Mouse (Mus musculus): ENCODE results near the gene A430005L14Rik. TPM values are rescaled to one million over a fixed set of nuclear protein-coding genes. Genes with fewer than 3 reads are reported as not detected.
"Not testable (repeated sequence)": the region's sequence is repeated elsewhere in the genome, so short reads cannot be mapped to it uniquely, and the experiment has no call there.

The A430005L14Rik gene
- 52.8 and 56.6 TPM in 2 replicates for polyA plus RNA-seq (2015; fragmentation: Nextera tagmentation; extraction: Ambion mirVana)

DNA sequence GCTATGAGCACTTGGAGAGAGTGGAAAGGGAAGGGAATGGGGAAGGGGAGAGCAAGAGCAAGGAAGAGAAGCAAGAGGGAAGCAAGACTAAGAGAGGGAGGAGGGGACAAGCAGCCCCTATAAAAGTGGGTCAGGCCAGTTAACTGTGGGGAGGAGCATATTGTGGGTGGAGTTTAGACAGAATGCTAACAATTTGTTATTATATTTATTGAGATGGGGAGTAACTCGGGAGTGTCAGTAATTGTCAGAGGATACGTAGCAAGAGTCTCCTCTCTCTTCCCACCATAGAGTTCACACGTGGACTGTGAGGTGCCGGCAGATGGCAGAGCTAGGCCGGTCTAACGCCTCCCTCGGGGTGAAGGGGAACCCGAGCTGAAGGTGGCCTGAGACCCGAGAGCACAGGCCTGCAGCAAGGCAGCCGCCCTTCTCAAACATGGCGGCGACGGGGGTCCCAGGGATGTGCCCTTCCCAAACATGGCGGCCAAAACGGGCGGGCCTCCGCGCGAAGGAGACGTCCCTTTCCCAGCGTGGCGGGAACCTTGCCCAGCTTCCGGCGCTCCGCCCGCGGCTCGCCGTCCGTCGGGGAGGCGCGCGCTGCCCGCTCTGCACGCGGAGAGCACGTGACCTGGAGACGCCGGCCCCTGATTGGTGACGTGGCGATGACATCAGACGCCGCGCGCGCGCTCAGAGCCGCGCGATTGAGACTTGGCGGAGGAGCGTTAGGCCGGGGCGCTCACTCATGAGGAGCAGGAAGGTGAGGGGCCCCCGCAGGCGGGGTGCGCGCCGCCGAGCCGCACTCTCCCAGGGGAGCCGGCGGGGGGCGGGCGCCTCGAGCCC lies at the start of gene A430005L14Rik:
Gene A430005L14Rik, plus strand, starts transcription at position 669 of the 837 bp plus-strand sequence.
- 2% methylated on average over 54 of the region's 67 CpGs for WGBS
- H3K9ac ChIP-seq (replicated peaks) = peak within 1 kb of the TSS; percentile 91
- H3K27me3 ChIP-seq (replicated peaks) = no peaks in the 10 kb centered on the region
- peak within 1 kb of the TSS; percentile 90 for H3K27ac ChIP-seq (replicated peaks)
- peak within 1 kb of the TSS; percentile 76 for H3K4me3 ChIP-seq (replicated peaks)
- H3K4me2 ChIP-seq = peak within 1 kb of the TSS; percentile 85
- peaks cover 21% of the 10 kb centered on the region for H3K4me1 ChIP-seq
- H3K36me3 ChIP-seq = peaks cover 24% of the 10 kb centered on the region
- no peaks in the 10 kb centered on the region for H3K9me3 ChIP-seq (replicated peaks)
- ATAC-seq (ENCODE audit: low FRiP score) = peak; percentile 95

DNA sequence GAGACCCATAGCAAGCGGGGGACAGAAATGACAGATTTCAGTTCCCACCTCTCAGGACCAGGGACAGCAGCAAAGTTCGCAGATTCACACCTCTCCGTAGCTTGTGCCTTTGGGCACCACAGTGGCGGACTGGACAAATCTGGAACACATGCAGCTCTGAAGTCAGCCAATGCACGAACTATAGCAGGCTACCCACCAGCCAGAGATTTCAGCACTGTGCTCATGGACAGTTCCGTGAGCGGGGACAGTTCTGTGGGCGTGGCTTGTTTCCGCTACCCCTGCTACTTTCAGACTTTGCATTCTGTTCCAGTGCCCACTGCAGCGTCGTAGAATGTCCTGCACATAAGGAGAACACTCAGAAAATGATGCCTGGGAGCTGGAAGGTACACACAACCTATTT lies 49.5 kb upstream of the A430005L14Rik start:
- no peak for ATAC-seq (ENCODE audit: low FRiP score)

DNA sequence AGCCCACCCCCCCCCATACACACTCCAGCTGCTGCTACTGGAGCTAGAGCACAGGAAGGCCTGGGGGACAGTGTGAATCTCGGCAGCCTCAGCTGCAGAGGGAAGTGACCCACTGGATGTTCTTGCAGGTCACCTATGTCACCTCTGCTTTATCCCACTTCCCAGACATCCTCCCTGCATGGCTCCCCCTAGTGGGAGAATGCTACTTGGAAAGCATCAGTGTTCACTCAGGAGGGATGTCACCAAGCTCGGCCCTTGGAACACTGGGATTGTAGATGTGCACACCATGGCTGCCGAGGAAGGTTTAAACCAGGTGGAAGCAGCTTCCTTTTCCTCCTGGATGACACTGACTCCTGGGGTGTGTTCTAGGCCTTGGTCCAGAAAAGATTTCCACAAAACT lies 43.4 kb upstream of the A430005L14Rik start:
- H3K4me3 ChIP-seq (replicated peaks) = no peak overlapping the region
- H3K4me1 ChIP-seq = 0 out of 2 replicates have a peak, but pooled peaks cover 6% of the 10 kb centered on the region
- H3K27me3 ChIP-seq (replicated peaks) = 0 out of 2 replicates have a peak, but pooled peaks cover 1% of the 10 kb centered on the region
- no peaks in the 10 kb centered on the region for H3K9me3 ChIP-seq (replicated peaks)
- WGBS = 58% methylated on average over 3 of the region's 3 CpGs
- no peak overlapping the region for H3K4me2 ChIP-seq
- H3K9ac ChIP-seq (replicated peaks) = no peak overlapping the region
- H3K36me3 ChIP-seq = no peaks in the 10 kb centered on the region
- no peak overlapping the region for H3K27ac ChIP-seq (replicated peaks)
- no peak for ATAC-seq (ENCODE audit: low FRiP score)

More for the DNA sequence above, 49.5 kb upstream of the A430005L14Rik start:
- H3K4me1 ChIP-seq = peaks cover 13% of the 10 kb centered on the region; the same call in 1 of the 2 replicates
- H3K9ac ChIP-seq (replicated peaks) = no peak overlapping the region
- no peaks in the 10 kb centered on the region for H3K9me3 ChIP-seq (replicated peaks)
- no peak overlapping the region for H3K4me3 ChIP-seq (replicated peaks)
- no peak overlapping the region for H3K27ac ChIP-seq (replicated peaks)
- no peak overlapping the region for H3K4me2 ChIP-seq
- 26% methylated on average over 11 of the region's 11 CpGs for WGBS
- 0 out of 2 replicates have a peak, but pooled peaks cover 5% of the 10 kb centered on the region for H3K27me3 ChIP-seq (replicated peaks)
- H3K36me3 ChIP-seq = no peaks in the 10 kb centered on the region

DNA sequence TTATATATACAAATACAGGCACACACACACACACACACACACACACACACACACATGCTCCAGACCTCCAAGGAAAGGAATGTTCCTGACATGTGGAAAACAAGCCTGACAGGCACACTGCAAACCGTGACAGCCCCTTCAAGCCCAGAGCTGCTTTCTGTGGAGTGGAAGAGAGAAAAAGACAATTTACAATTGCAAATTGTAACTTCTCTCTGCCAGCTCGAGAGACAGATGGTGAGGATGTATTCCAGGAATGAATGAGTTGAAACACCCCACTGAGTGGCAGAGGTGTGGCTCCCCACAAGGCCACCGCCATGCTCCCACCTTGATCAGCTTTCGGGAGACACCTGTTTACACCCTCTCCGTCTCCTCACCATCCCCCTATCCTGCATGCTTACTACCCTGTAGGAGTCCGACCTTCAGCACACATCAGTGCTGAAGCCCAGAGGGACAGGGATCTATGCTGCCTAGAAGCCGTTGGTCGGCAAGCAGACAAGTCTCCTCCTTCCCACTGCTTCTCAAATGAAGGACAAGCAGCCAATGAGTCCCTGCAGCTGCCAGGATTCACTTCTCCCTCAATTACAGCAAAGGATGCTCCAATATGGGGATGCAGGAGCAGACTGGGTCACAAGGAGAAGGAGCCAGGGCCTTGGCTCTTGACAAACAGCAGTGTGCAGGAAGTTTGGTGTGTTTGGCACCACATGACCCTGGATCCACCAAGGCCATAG lies 39.1 kb upstream of the A430005L14Rik start:
- H3K27me3 ChIP-seq (replicated peaks) = no peaks in the 10 kb centered on the region
- no peaks in the 10 kb centered on the region for H3K36me3 ChIP-seq
- H3K4me3 ChIP-seq (replicated peaks) = no peak overlapping the region
- WGBS = 49% methylated on average over 8 of the region's 8 CpGs
- peaks cover 19% of the 10 kb centered on the region; the same call in 1 of the 2 replicates for H3K4me1 ChIP-seq
- H3K4me2 ChIP-seq = no peak overlapping the region
- H3K27ac ChIP-seq (replicated peaks) = 0 out of 2 replicates have a peak overlapping the region, but pooled peaks have one; percentile 28
- ATAC-seq (ENCODE audit: low FRiP score) = no peak
- H3K9me3 ChIP-seq (replicated peaks) = no peaks in the 10 kb centered on the region
- no peak overlapping the region for H3K9ac ChIP-seq (replicated peaks)

DNA sequence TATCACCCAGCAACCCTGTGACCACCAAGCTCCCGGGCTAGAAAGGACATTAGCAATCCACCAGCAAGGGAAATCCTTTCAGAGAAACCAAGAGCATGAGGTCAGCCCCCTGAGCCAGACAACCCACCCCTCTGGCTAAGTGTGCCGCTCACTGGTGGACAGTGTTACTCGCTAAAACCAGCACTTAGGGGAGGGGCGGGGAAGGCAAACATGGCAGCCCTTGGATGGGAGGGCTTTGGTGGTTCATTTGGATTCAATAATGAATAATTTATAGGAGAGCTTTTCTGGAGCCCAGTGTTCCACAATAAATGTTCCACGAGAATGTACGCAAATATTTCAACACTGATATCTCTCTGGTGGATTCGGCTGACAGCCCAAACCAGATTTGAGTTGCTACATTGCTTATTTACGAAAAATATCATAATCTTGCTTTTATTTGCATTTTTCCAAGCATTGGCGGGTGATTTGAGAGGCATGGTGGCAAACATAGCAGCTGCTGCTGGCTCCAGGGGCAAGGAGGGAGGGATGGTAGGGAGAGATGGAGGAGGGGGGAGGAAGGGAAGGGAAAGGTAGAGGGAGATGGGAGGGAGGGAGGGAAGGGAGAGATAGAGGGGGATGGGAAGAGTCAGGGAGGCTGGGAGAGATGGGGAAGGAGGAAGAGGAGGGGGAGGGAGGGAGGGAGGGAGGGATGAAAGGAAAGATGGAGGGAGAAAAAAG lies 36.4 kb upstream of the A430005L14Rik start:
- H3K36me3 ChIP-seq = no peaks in the 10 kb centered on the region
- H3K4me1 ChIP-seq = peaks cover 19% of the 10 kb centered on the region; the same call in 1 of the 2 replicates
- WGBS = 47% methylated on average over 9 of the region's 9 CpGs
- no peak overlapping the region for H3K9ac ChIP-seq (replicated peaks)
- no peak overlapping the region for H3K4me3 ChIP-seq (replicated peaks)
- H3K9me3 ChIP-seq (replicated peaks) = no peaks in the 10 kb centered on the region
- no peaks in the 10 kb centered on the region for H3K27me3 ChIP-seq (replicated peaks)
- H3K4me2 ChIP-seq = no peak overlapping the region
- ATAC-seq (ENCODE audit: low FRiP score) = no peak
- peak overlapping the region; percentile 33; the same call in 1 of the 2 replicates for H3K27ac ChIP-seq (replicated peaks)

DNA sequence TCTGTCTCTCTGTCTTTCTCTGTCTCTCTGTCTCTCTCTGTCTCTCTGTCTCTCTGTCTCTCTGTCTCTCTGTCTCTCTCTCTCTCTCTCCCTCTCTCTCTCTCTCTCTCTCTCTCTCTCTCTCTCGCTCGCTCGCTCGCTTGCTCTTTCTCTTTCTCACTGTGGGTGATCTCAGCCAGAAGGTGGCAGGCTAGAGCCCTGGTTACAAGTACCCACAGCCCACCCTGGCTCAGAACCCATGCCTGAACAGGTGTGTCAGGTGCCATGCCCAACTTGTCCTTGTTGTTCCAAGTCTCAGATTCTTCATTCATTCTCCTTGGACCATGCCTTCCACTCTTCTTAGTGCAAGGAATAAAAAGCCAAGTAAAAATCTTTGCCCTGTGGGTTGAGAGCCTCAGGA lies 34.9 kb upstream of the A430005L14Rik start:
- H3K27ac ChIP-seq (replicated peaks); ATAC-seq (ENCODE audit: low FRiP score); H3K27me3 ChIP-seq (replicated peaks); H3K9me3 ChIP-seq (replicated peaks); H3K4me3 ChIP-seq (replicated peaks); H3K36me3 ChIP-seq; H3K9ac ChIP-seq (replicated peaks); H3K4me2 ChIP-seq: not testable (repeated sequence)
- 49% methylated on average over 4 of the region's 4 CpGs for WGBS
- peaks cover 19% of the 10 kb centered on the region; the same call in 1 of the 2 replicates for H3K4me1 ChIP-seq

DNA sequence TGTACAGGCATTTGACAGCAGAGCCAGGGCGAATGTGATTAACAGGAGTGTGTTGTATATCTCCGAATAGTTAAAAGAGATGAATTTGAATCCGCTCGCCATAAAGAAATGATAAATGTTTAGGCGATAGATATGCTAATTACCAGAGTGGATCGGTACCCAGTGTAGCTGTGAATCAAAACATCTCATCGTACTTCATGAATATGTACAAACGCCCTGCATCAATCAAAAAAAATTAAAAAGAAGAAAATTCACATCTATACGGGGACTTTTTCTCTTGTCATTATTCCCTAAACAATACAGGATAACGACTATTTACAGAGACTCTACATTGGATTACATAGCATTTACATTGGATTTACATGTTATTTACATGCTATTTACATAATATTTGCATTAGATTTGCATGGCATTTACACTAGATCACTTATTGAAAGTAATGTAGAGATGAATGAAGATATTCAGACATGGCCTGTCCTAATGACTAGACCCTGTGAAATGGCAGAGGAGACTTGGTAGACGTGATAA lies 28.2 kb upstream of the A430005L14Rik start:
- Histone ChIP-seq H3K9me3 (replicated peaks) (no peaks in the 10 kb centered on the region), H3K4me3 (replicated peaks) (no peak overlapping the region), H3K4me2 (no peak overlapping the region), H3K4me1 (no peaks in the 10 kb centered on the region), H3K9ac (replicated peaks) (no peak overlapping the region), H3K36me3 (no peaks in the 10 kb centered on the region), H3K27me3 (replicated peaks) (no peaks in the 10 kb centered on the region), H3K27ac (replicated peaks) (no peak overlapping the region)
- WGBS = 57% methylated on average over 11 of the region's 11 CpGs
- no peak for ATAC-seq (ENCODE audit: low FRiP score)

DNA sequence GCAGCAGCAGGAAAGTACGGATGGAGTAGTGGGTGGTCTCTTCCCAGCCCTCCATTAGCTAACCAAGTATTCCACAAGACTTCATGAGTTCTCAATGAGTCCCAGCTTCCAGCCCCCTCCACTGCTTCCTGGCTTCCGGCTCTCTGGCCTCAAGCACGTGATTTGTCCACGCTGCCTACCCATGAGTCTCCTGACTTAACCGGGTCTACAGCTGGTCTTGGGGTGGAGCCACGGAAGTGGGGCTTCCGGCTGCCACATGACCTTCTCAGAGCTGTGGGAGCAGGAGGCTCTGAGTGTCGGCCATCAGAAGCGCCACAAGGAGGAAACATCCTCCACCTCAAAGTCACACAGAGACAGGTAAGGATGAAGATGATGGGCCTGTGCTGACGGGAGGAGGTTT lies 27.6 kb upstream of the A430005L14Rik start:
- Histone ChIP-seq H3K9ac (replicated peaks) (no peak overlapping the region), H3K27ac (replicated peaks) (no peak overlapping the region), H3K36me3 (no peaks in the 10 kb centered on the region), H3K27me3 (replicated peaks) (no peaks in the 10 kb centered on the region), H3K4me1 (no peaks in the 10 kb centered on the region), H3K9me3 (replicated peaks) (no peaks in the 10 kb centered on the region), H3K4me2 (no peak overlapping the region), H3K4me3 (replicated peaks) (no peak overlapping the region)
- no peak for ATAC-seq (ENCODE audit: low FRiP score)
- 71% methylated on average over 10 of the region's 10 CpGs for WGBS

DNA sequence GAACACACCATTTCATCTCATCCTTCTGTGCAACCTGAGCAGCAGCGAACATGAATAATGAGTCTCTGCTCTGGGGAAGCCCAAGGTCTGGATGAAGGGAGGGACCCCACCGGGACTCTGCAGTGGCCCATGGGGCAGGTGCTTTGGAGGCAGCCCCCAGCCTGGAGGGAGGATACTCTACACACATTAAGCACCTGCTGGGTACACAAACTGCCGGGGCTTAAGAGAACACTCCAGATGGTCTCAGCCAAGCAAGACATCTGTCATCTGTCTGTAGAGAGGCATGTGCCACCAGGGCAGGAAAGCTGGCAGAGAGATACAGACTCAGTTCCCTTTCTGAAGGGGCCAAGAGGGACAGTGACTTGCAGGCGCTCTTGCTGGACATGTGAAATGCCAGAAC lies 27.1 kb upstream of the A430005L14Rik start:
- Histone ChIP-seq H3K4me2 (no peak overlapping the region), H3K27ac (replicated peaks) (no peak overlapping the region), H3K9me3 (replicated peaks) (no peaks in the 10 kb centered on the region), H3K9ac (replicated peaks) (no peak overlapping the region), H3K36me3 (no peaks in the 10 kb centered on the region), H3K4me3 (replicated peaks) (no peak overlapping the region), H3K4me1 (no peaks in the 10 kb centered on the region), H3K27me3 (replicated peaks) (no peaks in the 10 kb centered on the region)
- ATAC-seq (ENCODE audit: low FRiP score) = no peak
- WGBS = 60% methylated on average over 4 of the region's 4 CpGs

DNA sequence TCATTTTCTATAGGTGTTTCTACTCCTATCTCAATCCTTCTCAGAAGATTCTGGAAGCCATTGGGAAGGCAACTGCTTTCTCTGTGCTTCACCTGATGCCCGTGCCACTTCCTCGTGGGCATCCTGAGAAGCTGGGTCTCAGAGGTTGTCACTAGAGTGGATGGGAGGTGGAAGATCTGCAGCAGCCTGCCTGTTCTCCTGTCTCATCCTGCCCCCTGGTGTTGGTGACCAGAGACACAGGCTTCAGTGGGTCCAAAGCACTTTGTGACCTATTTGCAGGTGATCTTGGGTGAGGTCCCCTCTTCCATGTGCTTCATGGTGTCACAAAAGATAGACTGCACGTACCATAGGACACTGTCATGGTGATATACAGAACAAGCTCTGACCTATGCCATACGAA lies 13.8 kb upstream of the A430005L14Rik start:
- no peaks in the 10 kb centered on the region for H3K9me3 ChIP-seq (replicated peaks)
- H3K27me3 ChIP-seq (replicated peaks) = peaks cover 7% of the 10 kb centered on the region; the same call in 1 of the 2 replicates
- H3K36me3 ChIP-seq = no peaks in the 10 kb centered on the region
- H3K4me1 ChIP-seq = peaks cover 20% of the 10 kb centered on the region
- ATAC-seq (ENCODE audit: low FRiP score) = no peak
- H3K4me3 ChIP-seq (replicated peaks) = no peak overlapping the region
- H3K9ac ChIP-seq (replicated peaks) = no peak overlapping the region
- H3K27ac ChIP-seq (replicated peaks) = no peak overlapping the region
- WGBS = 53% methylated on average over 4 of the region's 4 CpGs
- no peak overlapping the region for H3K4me2 ChIP-seq

DNA sequence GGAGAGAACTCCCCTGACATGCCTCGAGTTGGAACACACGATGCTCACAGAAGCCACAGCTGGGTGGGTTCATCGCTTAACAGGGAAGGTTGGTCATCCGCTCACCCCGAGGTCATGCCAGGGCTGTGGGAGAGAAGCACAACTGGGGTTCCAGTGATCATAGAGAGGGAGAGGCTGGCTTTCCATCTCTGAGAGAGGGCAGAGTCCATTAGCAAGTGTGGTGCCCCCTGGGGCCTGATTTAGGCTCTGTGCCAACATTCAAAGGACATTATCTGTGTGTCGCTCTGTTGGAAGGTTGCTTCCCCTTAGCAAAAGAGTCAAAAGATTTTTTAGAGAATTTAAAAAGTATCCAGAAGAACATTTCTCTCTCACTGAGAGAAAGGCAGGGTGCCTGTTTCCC lies 12.8 kb upstream of the A430005L14Rik start:
- H3K4me3 ChIP-seq (replicated peaks) = no peak overlapping the region
- H3K27ac ChIP-seq (replicated peaks) = no peak overlapping the region
- no peak overlapping the region for H3K9ac ChIP-seq (replicated peaks)
- no peak overlapping the region for H3K4me2 ChIP-seq
- no peaks in the 10 kb centered on the region for H3K36me3 ChIP-seq
- no peaks in the 10 kb centered on the region for H3K9me3 ChIP-seq (replicated peaks)
- H3K27me3 ChIP-seq (replicated peaks) = peaks cover 10% of the 10 kb centered on the region; the same call in 1 of the 2 replicates
- H3K4me1 ChIP-seq = peaks cover 20% of the 10 kb centered on the region
- no peak for ATAC-seq (ENCODE audit: low FRiP score)
- WGBS = 53% methylated on average over 6 of the region's 6 CpGs

Data from neural tube, embryonic 15.5 days (tissue).